Mouse (Mus musculus): Measurements from ENCODE around the gene Dnaja3. TPM values are rescaled to one million over a fixed set of nuclear protein-coding genes. Genes with fewer than 3 reads are reported as not detected.
"Not testable (repeated sequence)": the region's sequence is repeated elsewhere in the genome, so short reads cannot be mapped to it uniquely, and the experiment has no call there.

Dnaja3 gene
- polyA plus RNA-seq, 1 experiment from 2014 or later, result 49.1 TPM

- H3K27me3 ChIP-seq (ENCODE audit: control insufficient read depth, insufficient read depth, low read length), result no peaks in the 10 kb centered on the region
- DNase-seq (ENCODE audit: low spot score) (no peak), ATAC-seq (ENCODE audit: low FRiP score) (no peak)
- H3K4me2 ChIP-seq (replicated peaks; ENCODE audit: low read depth, low read length), result no peak overlapping the region
- no peaks in the 10 kb centered on the region for H3K9me3 ChIP-seq (ENCODE audit: control insufficient read depth, low read length)
- no peaks in the 10 kb centered on the region for H3K4me1 ChIP-seq (replicated peaks; ENCODE audit: control insufficient read depth, insufficient read depth, low read length)
- no peak overlapping the region for H3K4me3 ChIP-seq (ENCODE audit: low read depth, low read length)
- no peak overlapping the region for H3K9ac ChIP-seq (ENCODE audit: low read depth, low read length)
- WGBS, result 97% methylated on average over 1 of the region's 1 CpGs
- H3K36me3 ChIP-seq (ENCODE audit: control insufficient read depth, insufficient read depth, low read length), result no peaks in the 10 kb centered on the region
- H3K27ac ChIP-seq (ENCODE audit: low read depth, low read length), result no peak overlapping the region
Observed at GRCm38 (mm10) chr16:4742186-4742585, 102.4 kb downstream of the Dnaja3 start.

- H3K4me1 ChIP-seq (replicated peaks; ENCODE audit: control insufficient read depth, insufficient read depth, low read length), result no peaks in the 10 kb centered on the region
- H3K27me3 ChIP-seq (ENCODE audit: control insufficient read depth, insufficient read depth, low read length), result no peaks in the 10 kb centered on the region
- ATAC-seq (ENCODE audit: low FRiP score) (no peak), DNase-seq (ENCODE audit: low spot score) (no peak)
- no peak overlapping the region for H3K4me2 ChIP-seq (replicated peaks; ENCODE audit: low read depth, low read length)
- 100% methylated on average over 3 of the region's 3 CpGs for WGBS
- no peak overlapping the region for H3K27ac ChIP-seq (ENCODE audit: low read depth, low read length)
- H3K36me3 ChIP-seq (ENCODE audit: control insufficient read depth, insufficient read depth, low read length), result no peaks in the 10 kb centered on the region
- no peak overlapping the region for H3K9ac ChIP-seq (ENCODE audit: low read depth, low read length)
- H3K4me3 ChIP-seq (ENCODE audit: low read depth, low read length), result no peak overlapping the region
- H3K9me3 ChIP-seq (ENCODE audit: control insufficient read depth, low read length), result no peaks in the 10 kb centered on the region
Observed at GRCm38 (mm10) chr16:4752155-4752554, 112.4 kb downstream of the Dnaja3 start.

- Histone ChIP-seq H3K4me3 (ENCODE audit: low read depth, low read length) (no peak overlapping the region), H3K9me3 (ENCODE audit: control insufficient read depth, low read length) (no peaks in the 10 kb centered on the region), H3K4me2 (replicated peaks; ENCODE audit: low read depth, low read length) (no peak overlapping the region), H3K9ac (ENCODE audit: low read depth, low read length) (no peak overlapping the region), H3K27me3 (ENCODE audit: control insufficient read depth, insufficient read depth, low read length) (no peaks in the 10 kb centered on the region), H3K27ac (ENCODE audit: low read depth, low read length) (no peak overlapping the region), H3K36me3 (ENCODE audit: control insufficient read depth, insufficient read depth, low read length) (no peaks in the 10 kb centered on the region), H3K4me1 (replicated peaks; ENCODE audit: control insufficient read depth, insufficient read depth, low read length) (no peaks in the 10 kb centered on the region)
- 87% methylated on average over 3 of the region's 3 CpGs for WGBS
- ATAC-seq (ENCODE audit: low FRiP score) (no peak), DNase-seq (ENCODE audit: low spot score) (no peak)
Observed at GRCm38 (mm10) chr16:4754045-4754444, 114.3 kb downstream of the Dnaja3 start.

- not testable (repeated sequence) for H3K27me3 ChIP-seq (ENCODE audit: control insufficient read depth, insufficient read depth, low read length); H3K36me3 ChIP-seq (ENCODE audit: control insufficient read depth, insufficient read depth, low read length); H3K27ac ChIP-seq (ENCODE audit: low read depth, low read length); H3K4me1 ChIP-seq (replicated peaks; ENCODE audit: control insufficient read depth, insufficient read depth, low read length); H3K9me3 ChIP-seq (ENCODE audit: control insufficient read depth, low read length)
- WGBS, result 6% methylated on average over 19 of the region's 42 CpGs
- 0 out of 2 replicates have a peak overlapping the region, but pooled peaks have one; percentile 6 for H3K4me2 ChIP-seq (replicated peaks; ENCODE audit: low read depth, low read length)
- peak; percentile 86 for ATAC-seq (ENCODE audit: low FRiP score)
- peak overlapping the region; percentile 55 for H3K9ac ChIP-seq (ENCODE audit: low read depth, low read length)
- DNase-seq (ENCODE audit: low spot score), result peak; percentile 46
- peak overlapping the region; percentile 38 for H3K4me3 ChIP-seq (ENCODE audit: low read depth, low read length)
Observed at GRCm38 (mm10) chr16:4756660-4757335, 117.0 kb downstream of the Dnaja3 start.

Other genes with a start within 250 kb of the Dnaja3 start
- gene Adcy9, start 219.5 kb upstream of the Dnaja3 start, polyA plus RNA-seq (2014; fragmentation: Nextera tagmentation; extraction: Ambion mirVana), result 1.3 and 1.7 TPM in 2 replicates
- gene Srl, start 98.2 kb upstream of the Dnaja3 start, polyA plus RNA-seq (2014; fragmentation: Nextera tagmentation; extraction: Ambion mirVana), result 21.2 and 26.9 TPM in 2 replicates
- gene Tfap4, start 80.1 kb upstream of the Dnaja3 start, polyA plus RNA-seq (2014; fragmentation: Nextera tagmentation; extraction: Ambion mirVana), result 16.1 TPM in 2 replicates
- gene Glis2, start 45.3 kb upstream of the Dnaja3 start, polyA plus RNA-seq (2014; fragmentation: Nextera tagmentation; extraction: Ambion mirVana), result 26.3 and 27.6 TPM in 2 replicates
- gene Pam16, start 15.0 kb upstream of the Dnaja3 start, polyA plus RNA-seq (2014; fragmentation: Nextera tagmentation; extraction: Ambion mirVana), result 113 and 117 TPM in 2 replicates
- 7.9 and 9.4 TPM in 2 replicates for gene Vasn, start within 50 bp of the Dnaja3 start, polyA plus RNA-seq (2014; fragmentation: Nextera tagmentation; extraction: Ambion mirVana)
- 14.4 and 15.0 TPM in 2 replicates for gene Coro7, start 39.8 kb downstream of the Dnaja3 start, polyA plus RNA-seq (2014; fragmentation: Nextera tagmentation; extraction: Ambion mirVana)
- 147 and 162 TPM in 2 replicates for gene Nmral1, start 79.4 kb downstream of the Dnaja3 start, polyA plus RNA-seq (2014; fragmentation: Nextera tagmentation; extraction: Ambion mirVana)
- 91.3 and 96.4 TPM in 2 replicates for gene Hmox2, start 86.4 kb downstream of the Dnaja3 start, polyA plus RNA-seq (2014; fragmentation: Nextera tagmentation; extraction: Ambion mirVana)
- gene Cdip1, start 150.3 kb downstream of the Dnaja3 start, polyA plus RNA-seq (2014; fragmentation: Nextera tagmentation; extraction: Ambion mirVana), result 76.1 and 80.5 TPM in 2 replicates
- 0.11 and 0.17 TPM in 2 replicates for gene 4930562C15Rik, start 195.4 kb downstream of the Dnaja3 start, polyA plus RNA-seq (2014; fragmentation: Nextera tagmentation; extraction: Ambion mirVana)
- gene Ubald1, start 240.3 kb downstream of the Dnaja3 start, polyA plus RNA-seq (2014; fragmentation: Nextera tagmentation; extraction: Ambion mirVana), result 26.1 and 28.9 TPM in 2 replicates
- gene Mgrn1, start 246.3 kb downstream of the Dnaja3 start, polyA plus RNA-seq (2014; fragmentation: Nextera tagmentation; extraction: Ambion mirVana), result 61.3 and 68.8 TPM in 2 replicates

Measured in hindbrain, embryonic 11.5 days (tissue).